Mouse (Mus musculus): ENCODE measurements at regions not wholly inside any gene's neighbourhood (a gene's known extent, or its start where the extent isn't known, plus 50 kb on each side); places are given as distances from the start of the nearest gene placed in this dataset.

DNA sequence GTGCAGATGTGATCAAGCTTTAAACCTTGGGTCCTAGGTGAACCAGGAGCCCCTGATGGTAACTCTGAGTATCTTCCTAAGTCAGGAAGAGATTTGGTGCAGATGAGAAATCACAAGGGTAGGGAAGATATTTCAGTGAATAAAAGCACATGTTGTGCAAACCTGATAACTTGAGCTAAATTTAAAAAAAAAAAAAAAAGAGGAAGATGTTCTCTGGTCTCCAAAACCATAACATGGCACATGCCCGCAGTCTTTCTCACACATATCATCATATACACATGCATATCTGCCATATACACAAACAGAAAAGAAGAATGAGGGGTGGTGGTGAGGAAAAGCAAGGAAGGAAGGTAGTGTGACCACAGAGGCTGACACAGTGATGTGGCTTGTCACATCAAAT is 530.3 kb upstream of the Lrrc6 start:
- no peak overlapping the region for H3K27ac ChIP-seq
- no peak overlapping the region for H3K4me2 ChIP-seq
- no peaks in the 10 kb centered on the region for H3K27me3 ChIP-seq (replicated peaks)
- no peak for ATAC-seq (ENCODE audit: insufficient read depth, low FRiP score, low read depth)
- no peaks in the 10 kb centered on the region for H3K4me1 ChIP-seq
- H3K36me3 ChIP-seq = no peaks in the 10 kb centered on the region
- 70% methylated on average over 1 of the region's 1 CpGs for WGBS
- H3K4me3 ChIP-seq (replicated peaks) = no peak overlapping the region
- no peak overlapping the region for H3K9ac ChIP-seq
- no peaks in the 10 kb centered on the region for H3K9me3 ChIP-seq

DNA sequence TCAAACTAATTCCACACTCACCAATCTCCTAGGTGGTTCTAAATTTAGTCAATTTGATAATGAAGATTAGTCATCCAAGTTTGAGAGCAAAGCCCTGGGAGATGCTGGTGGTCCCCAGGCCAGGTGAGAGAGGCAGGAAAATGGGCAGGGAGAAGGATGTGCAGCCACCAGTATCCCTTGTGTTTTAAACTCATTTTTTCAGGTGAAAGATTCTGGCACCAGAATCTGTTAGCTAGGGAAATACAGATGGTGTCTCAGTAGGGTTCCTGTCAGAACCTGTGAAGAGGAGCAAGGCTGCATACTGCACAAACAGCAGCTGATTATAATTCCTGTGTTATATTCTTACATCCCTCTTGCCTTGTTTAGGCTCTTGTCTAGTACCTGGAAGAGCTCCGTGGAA is 527.5 kb upstream of the Lrrc6 start:
- Histone ChIP-seq H3K9me3 (no peaks in the 10 kb centered on the region), H3K27me3 (replicated peaks) (no peaks in the 10 kb centered on the region), H3K4me2 (no peak overlapping the region), H3K4me3 (replicated peaks) (no peak overlapping the region), H3K36me3 (no peaks in the 10 kb centered on the region), H3K27ac (no peak overlapping the region), H3K9ac (no peak overlapping the region), H3K4me1 (no peaks in the 10 kb centered on the region)
- WGBS = 70% methylated on average over 1 of the region's 1 CpGs
- ATAC-seq (ENCODE audit: insufficient read depth, low FRiP score, low read depth) = no peak

DNA sequence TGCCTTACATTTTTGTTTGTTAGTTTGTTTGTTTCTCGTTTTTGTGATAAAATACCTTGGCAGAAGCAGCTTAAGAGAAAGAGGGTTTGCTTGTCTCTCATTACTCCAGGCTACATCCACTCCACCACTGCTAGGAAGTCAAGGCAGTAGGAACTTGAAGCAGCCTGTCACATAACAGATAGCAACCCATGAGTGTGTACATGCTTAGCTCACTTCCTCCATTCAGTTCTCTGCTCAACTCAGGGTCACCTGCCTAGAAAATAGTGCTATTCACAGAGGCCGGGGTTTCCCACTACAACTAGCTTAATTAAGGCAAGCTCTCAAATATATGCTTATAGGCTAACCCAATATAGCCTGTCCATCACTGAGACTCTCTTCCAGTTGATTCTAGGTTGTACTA is 527.0 kb upstream of the Lrrc6 start:
- WGBS = 69% methylated on average over 2 of the region's 2 CpGs
- Histone ChIP-seq H3K4me3 (replicated peaks) (no peak overlapping the region), H3K4me2 (no peak overlapping the region), H3K9ac (no peak overlapping the region), H3K4me1 (no peaks in the 10 kb centered on the region), H3K27me3 (replicated peaks) (no peaks in the 10 kb centered on the region), H3K27ac (no peak overlapping the region), H3K9me3 (no peaks in the 10 kb centered on the region), H3K36me3 (no peaks in the 10 kb centered on the region)
- ATAC-seq (ENCODE audit: insufficient read depth, low FRiP score, low read depth) = no peak

DNA sequence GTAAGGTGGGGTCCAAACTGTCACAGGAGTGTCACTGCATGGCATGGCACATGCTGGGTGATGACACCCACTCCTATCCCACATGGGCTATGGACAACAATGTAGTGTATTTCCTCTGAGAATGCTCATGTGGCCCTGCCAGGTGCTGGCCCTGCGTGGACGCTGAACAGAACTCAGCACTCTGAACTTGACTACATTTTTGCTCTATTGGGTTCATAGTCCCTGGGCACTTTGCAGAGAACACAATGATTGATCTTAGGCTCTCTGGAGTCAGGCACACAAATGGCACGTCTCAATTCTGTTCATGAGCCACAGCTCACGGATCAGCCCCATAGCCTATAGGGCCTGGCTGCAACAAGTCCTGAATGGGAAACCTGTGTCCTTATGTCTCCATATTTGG is 525.0 kb upstream of the Lrrc6 start:
- H3K27ac ChIP-seq = no peak overlapping the region
- H3K36me3 ChIP-seq = no peaks in the 10 kb centered on the region
- H3K4me3 ChIP-seq (replicated peaks) = no peak overlapping the region
- H3K9me3 ChIP-seq = no peaks in the 10 kb centered on the region
- no peak overlapping the region for H3K4me2 ChIP-seq
- ATAC-seq (ENCODE audit: insufficient read depth, low FRiP score, low read depth) = no peak
- no peaks in the 10 kb centered on the region for H3K27me3 ChIP-seq (replicated peaks)
- H3K9ac ChIP-seq = no peak overlapping the region
- H3K4me1 ChIP-seq = no peaks in the 10 kb centered on the region
- WGBS = 80% methylated on average over 4 of the region's 4 CpGs

GRCm38 (mm10) chr15:67024386-67024785 is 523.7 kb upstream of the Lrrc6 start:
- Histone ChIP-seq H3K4me2 (no peak overlapping the region), H3K27me3 (replicated peaks) (no peaks in the 10 kb centered on the region), H3K9me3 (no peaks in the 10 kb centered on the region), H3K36me3 (no peaks in the 10 kb centered on the region), H3K27ac (no peak overlapping the region), H3K4me1 (peaks cover 2% of the 10 kb centered on the region; the same call in 1 of the 2 replicates), H3K4me3 (replicated peaks) (no peak overlapping the region), H3K9ac (no peak overlapping the region)
- 51% methylated on average over 2 of the region's 2 CpGs for WGBS
- no peak for ATAC-seq (ENCODE audit: insufficient read depth, low FRiP score, low read depth)

GRCm38 (mm10) chr15:67023081-67023480 is 522.4 kb upstream of the Lrrc6 start:
- H3K4me2 ChIP-seq = no peak overlapping the region
- H3K36me3 ChIP-seq = no peaks in the 10 kb centered on the region
- no peak overlapping the region for H3K9ac ChIP-seq
- no peak for ATAC-seq (ENCODE audit: insufficient read depth, low FRiP score, low read depth)
- peaks cover 11% of the 10 kb centered on the region for H3K4me1 ChIP-seq
- no peaks in the 10 kb centered on the region for H3K9me3 ChIP-seq
- H3K27ac ChIP-seq = no peak overlapping the region
- 94% methylated on average over 1 of the region's 1 CpGs for WGBS
- H3K4me3 ChIP-seq (replicated peaks) = no peak overlapping the region
- no peaks in the 10 kb centered on the region for H3K27me3 ChIP-seq (replicated peaks)

- H3K27ac ChIP-seq = no peak overlapping the region
- WGBS = 67% methylated on average over 5 of the region's 5 CpGs
- H3K36me3 ChIP-seq = no peaks in the 10 kb centered on the region
- no peaks in the 10 kb centered on the region for H3K9me3 ChIP-seq
- no peak for ATAC-seq (ENCODE audit: insufficient read depth, low FRiP score, low read depth)
- H3K4me2 ChIP-seq = no peak overlapping the region
- no peaks in the 10 kb centered on the region for H3K27me3 ChIP-seq (replicated peaks)
- no peak overlapping the region for H3K9ac ChIP-seq
- H3K4me3 ChIP-seq (replicated peaks) = no peak overlapping the region
- peaks cover 11% of the 10 kb centered on the region for H3K4me1 ChIP-seq
Observed at GRCm38 (mm10) chr15:67021391-67021790, 520.7 kb upstream of the Lrrc6 start.

DNA sequence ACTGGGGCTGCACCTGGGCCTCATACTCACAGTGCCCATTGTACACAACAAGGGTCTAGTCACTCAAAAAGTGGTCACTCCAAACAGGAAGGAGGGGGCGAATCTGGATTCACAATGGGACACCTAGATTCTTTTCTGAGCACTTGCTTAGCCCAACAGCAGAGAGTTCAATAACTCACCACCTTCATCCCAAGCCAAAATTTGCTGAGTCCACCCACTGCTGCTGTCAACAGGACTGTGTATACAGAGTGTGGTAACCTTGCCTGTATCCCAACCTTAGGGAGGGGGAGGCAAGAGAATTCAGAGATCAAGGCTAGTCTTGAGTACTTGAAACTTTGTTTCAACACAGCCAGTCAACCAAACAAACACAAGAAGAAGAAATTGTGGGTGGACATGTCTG is 519.2 kb upstream of the Lrrc6 start:
- no peaks in the 10 kb centered on the region for H3K27me3 ChIP-seq (replicated peaks)
- H3K4me1 ChIP-seq = peaks cover 12% of the 10 kb centered on the region
- no peak for ATAC-seq (ENCODE audit: insufficient read depth, low FRiP score, low read depth)
- no peak overlapping the region for H3K4me3 ChIP-seq (replicated peaks)
- WGBS = 75% methylated on average over 1 of the region's 1 CpGs
- H3K27ac ChIP-seq = no peak overlapping the region
- no peak overlapping the region for H3K4me2 ChIP-seq
- no peaks in the 10 kb centered on the region for H3K36me3 ChIP-seq
- no peaks in the 10 kb centered on the region for H3K9me3 ChIP-seq
- H3K9ac ChIP-seq = no peak overlapping the region

- peak overlapping the region; percentile 16; the same call in 1 of the 2 replicates for H3K27ac ChIP-seq
Observed at GRCm38 (mm10) chr15:67019194-67019661, 518.5 kb upstream of the Lrrc6 start.

More at GRCm38 (mm10) chr15:67019194-67019661, 518.5 kb upstream of the Lrrc6 start:
- Histone ChIP-seq H3K9me3 (no peaks in the 10 kb centered on the region), H3K36me3 (no peaks in the 10 kb centered on the region), H3K27me3 (replicated peaks) (no peaks in the 10 kb centered on the region), H3K4me2 (no peak overlapping the region), H3K9ac (no peak overlapping the region), H3K4me3 (replicated peaks) (no peak overlapping the region), H3K4me1 (peaks cover 14% of the 10 kb centered on the region)
- no peak for ATAC-seq (ENCODE audit: insufficient read depth, low FRiP score, low read depth)
- WGBS = 19% methylated on average over 6 of the region's 6 CpGs
